Mouse (Mus musculus): ENCODE measurements around the gene Grb2. TPM values are rescaled to one million over a fixed set of nuclear protein-coding genes. Genes with fewer than 3 reads are reported as not detected.

Gene Grb2
- polyA plus RNA-seq, 2 experiments from 2014 or later, result 28.3 to 34.4 TPM

- peak; percentile 2 for ATAC-seq
These were observed 65.1 kb downstream of the Grb2 start for GRCm38 (mm10) chr11:115643265-115643664.

GRCm38 (mm10) chr11:115642705-115643104 is 65.7 kb downstream of the Grb2 start:
- ATAC-seq, result no peak

DNA sequence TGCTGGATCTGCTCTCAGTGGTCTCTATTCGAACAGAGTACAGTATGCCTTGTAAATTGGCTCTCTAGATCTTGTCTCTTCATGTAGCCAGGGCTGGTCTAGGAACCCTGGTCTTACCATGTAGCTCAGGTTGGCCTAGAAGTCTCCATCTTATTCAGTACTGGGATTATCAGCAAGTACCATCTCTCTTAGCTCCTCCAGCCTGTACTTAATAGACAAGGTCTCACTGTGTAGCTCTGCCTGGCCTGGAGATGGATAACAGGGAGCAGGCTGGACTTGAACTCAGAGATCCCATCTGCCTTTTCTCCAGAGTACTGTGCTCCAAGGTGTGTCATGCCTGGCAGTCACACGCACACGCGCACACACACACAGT is 66.7 kb downstream of the Grb2 start:
- no peak for ATAC-seq

- peak; percentile 92 for ATAC-seq
These were observed 67.3 kb downstream of the Grb2 start for GRCm38 (mm10) chr11:115640978-115641663.

DNA sequence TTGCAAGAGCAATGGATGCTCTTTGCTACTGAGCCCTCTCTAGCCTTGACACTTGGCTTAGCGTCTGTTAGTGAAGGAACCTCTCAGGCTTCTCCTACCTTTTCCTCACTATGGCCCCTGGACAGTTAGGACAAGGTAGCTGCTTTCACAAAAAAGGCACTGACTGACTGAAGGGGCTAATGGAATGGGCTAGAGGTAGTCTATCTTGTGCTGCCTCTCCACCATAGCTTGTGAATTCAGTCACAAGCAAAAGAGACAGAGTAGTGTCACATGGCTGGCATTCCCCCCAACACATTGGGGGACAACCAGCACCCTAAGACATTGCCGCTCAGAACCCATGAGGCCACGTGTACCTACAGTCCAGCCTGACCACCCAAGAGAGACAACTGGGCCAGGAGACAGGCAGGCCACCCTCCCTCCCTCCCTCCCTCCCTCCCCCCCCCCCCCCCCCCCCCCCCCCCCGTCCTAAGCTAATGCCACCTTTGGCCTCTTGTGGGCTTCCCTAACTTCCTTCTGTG is 68.0 kb downstream of the Grb2 start:
- no peak for ATAC-seq

GRCm38 (mm10) chr11:115639540-115639939 is 68.9 kb downstream of the Grb2 start:
- ATAC-seq, result no peak

- ATAC-seq, result no peak
These were observed 69.6 kb downstream of the Grb2 start for GRCm38 (mm10) chr11:115638498-115639409.

GRCm38 (mm10) chr11:115636960-115637359 is 71.4 kb downstream of the Grb2 start:
- no peak for ATAC-seq

- ATAC-seq, result no peak
These were observed 72.9 kb downstream of the Grb2 start for GRCm38 (mm10) chr11:115635484-115635883.

DNA sequence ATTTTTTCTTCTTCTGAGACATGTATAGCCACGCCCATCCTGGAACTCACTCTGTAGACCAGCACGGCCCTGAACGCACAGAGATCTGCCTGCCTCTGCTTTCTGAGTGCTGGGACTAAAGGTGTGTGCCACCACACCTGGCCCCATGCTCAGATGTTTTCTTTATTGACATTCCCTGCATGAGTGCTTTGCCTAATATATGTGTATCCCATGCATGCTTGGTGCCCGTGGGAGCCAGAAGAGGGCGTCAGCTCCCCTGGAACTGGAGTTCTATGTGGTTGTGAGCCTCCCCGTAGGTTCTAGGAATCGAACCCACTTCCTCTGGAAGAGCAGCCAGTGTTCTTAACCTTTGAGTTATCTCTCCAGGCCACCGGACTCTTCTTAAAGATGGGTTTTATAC is 73.4 kb downstream of the Grb2 start:
- no peak for ATAC-seq

DNA sequence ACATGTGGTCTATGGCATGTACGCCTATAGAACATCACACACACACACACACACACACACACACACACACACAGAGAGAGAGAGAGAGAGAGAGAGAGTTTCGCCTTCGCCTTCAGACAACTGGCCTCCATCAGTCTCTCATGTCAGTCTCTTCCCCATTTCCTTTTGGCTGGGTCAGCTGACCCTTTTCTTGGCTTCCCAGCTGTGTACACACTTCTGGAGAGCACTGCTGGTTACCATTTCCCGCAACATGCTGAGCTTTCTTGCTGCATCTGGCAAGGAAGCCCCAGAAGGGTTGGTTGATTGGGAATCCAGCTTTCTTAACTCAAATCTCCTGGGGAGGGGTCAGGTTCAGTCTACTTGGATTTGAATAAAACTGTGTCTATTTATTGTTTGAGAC is 74.3 kb downstream of the Grb2 start:
- no peak for ATAC-seq

DNA sequence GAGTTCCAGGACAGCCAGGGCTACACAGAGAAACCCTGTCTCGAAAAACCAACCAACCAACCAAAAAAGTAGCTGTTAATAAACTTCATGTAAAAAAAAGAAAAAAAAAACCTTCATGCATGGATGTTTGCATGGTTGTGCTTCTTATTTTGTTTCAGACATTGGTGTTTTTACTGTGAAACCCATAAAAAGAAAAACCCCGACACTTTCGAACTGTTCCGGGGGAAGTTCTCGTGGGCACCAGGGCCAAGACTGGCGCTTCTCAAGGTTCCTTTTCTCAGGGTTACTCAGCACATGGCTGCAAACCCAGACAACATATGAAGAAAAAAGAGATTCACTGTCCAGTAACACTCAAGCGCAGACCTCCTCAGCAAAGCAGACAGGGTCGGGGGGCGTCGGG is 75.5 kb downstream of the Grb2 start:
- ATAC-seq, result no peak

- ATAC-seq, result peak; percentile 30
These were observed 76.2 kb downstream of the Grb2 start for GRCm38 (mm10) chr11:115632247-115632646.

DNA sequence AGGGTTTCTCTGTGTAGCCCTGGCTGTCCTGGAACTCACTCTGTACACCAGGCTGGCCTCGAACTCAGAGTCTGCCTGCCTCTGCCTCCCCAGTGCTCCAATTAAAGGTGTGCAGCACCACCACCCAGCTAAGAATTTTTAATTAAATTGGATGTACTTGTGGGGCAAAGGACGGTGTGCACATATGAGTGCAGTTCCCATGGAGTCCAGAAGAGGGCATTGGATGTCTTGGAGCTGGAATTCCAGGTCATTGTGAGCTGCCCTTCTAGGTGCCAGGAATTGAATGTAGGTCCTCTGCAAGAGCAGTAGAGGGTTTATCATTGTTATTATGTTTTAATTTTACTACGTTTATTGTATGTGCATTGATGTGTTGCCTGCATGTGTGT is 76.9 kb downstream of the Grb2 start:
- no peak for ATAC-seq

DNA sequence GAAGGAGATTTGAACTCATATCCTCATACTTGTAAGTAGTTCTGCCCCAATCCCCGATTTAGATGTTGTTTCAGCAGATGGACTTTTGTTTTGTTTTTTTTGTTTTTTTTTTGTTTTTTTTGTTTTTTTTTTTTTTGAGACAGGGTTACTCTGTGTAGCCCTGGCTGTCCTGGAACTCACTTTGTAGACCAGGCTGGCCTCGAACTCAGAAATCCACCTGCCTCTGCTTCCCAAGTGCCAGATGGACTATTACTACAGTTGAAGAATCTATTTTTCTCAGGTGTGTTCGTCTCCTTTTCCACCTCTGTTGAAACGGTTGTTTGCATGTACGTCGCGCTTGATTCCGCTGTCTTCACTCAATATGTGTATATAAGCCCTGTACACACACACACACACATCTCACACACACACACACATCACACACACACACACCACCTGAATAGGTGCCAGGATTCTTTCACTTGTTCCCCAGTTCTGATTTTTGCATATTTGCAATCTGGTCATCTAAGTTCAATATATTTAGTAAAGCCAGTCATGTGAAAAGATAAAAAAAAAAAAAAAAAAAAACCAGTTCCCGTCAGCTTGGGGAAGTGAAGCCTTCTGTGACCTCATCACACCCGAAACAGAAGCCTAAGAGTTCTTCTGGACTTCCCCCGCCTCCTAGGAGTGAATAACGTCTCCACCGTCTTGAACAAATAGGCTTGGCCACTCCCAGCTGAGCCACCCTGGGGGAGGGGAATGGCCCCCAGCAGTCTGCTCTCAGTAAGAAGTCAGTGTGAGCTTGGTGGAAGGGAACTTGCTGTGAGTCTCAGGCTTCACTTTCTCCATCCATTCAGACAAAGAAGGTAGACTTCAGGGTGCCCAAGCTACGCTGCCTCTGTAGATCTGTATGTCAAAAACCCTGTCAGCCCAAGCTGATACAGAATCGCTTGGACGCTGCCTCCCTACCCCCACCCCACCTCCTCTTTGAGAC is 77.6 kb downstream of the Grb2 start:
- ATAC-seq, result peak; percentile 65

- peak; percentile 24 for ATAC-seq
These were observed 78.5 kb downstream of the Grb2 start for GRCm38 (mm10) chr11:115629734-115630531.

DNA sequence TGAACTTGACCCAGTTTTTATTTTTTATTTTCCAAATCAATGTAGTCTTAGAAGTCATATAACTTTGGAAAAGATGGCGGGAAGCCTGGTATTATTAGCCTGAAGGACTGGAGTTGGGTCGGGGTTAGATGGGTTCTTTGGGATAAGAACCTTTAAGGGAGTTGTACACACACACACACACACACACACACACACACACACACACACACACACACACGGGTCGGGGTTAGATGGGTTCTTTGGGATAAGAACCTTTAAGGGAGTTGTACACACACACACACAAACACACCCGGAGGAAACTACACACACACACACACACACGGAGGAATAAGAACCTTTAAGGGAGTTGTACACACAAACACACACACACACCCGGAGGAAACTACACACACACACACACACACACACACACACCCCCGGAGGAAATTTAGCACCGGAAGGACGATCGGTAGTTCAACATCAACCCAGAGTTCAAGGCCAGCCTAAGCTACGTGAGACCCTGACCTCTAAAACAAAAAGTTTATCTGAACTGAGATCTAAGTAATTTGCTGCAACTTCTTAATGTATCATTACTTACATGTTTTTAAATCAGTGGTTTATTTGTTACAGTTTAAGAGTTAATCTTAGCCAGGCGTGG is 79.8 kb downstream of the Grb2 start:
- ATAC-seq, result no peak

DNA sequence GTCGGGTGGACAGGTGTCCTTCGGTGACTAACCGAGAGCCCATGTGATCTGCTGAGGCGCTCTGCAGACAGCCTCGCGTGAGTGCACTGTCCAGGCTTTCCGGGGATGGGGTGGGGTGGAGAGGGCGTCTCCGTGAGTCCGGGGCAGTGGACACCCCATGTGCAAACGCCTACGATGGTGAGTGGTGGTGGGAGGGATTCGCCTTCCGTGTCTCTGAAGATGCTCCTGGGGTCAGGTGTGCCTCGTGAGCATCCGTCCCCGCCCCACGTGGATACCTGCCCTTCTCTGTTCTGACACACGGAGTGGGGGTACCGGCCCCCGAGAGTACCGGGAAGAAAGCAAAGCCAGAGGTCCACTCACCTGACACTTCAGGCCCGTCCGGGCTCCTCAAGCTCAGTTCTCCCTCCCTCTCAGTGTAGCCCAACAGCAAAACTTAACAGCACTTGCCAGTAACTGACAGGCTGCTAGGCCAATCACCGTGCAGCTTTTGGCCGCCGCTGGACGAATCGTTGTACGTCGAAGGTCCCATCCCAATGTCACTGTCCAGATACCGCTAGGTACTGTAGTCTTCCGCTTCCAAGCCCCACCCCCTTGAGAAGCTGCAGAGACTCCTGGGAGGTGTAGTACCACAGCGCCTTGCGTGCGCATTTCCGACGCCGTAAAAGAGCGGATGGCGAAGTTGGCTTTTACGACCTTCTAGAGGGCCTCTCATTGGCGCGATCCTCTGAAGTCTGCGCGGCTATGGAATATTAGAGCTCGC is 80.5 kb downstream of the Grb2 start, which contains the start of gene Slc25a19:
Slc25a19 (minus strand) TSS at position 591 of the 760 bp plus-strand sequence.
- peak; percentile 88 for ATAC-seq

- ATAC-seq, result no peak
These were observed 81.4 kb downstream of the Grb2 start for GRCm38 (mm10) chr11:115626824-115627616.
